8 mouse cellular contexts compared by ENCODE assay signal in the genomic region with DNA sequence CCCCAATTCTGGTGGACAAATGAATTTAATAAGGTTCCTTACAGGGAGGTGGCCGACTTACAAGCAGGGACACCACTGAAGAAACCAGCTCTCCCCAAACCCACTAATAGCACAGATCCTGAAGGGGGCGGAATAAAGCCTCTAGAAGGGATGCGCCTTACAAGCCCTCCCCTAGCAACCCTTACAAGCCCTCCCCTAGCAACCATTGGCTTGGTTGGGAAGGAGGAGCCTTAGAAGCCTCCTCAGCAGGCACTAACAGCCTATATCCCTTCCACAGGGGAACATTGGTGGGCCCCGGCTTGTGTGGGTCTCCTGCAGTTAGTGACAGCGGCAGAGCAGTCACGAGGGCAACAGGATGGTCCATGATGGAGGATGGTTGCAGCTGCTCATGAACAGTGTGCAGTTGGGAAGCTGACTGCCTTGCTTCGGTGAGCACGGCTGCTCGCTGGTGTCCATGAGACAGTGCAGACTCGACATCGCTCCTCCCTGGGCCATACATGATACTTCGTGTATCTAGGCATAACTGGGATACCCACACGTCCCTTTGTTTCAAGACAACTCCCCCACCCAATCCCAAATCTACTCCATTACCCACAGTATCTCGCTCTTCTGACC.
DNase-seq lines count a peak whose midpoint lies in the region; ATAC-seq and TF ChIP-seq lines count a peak whose summit lies in the region.

No protein-coding gene starts in this region.

- no peaks in the 10 kb centered on the region for H3K36me3 ChIP-seq in hindbrain, postnatal 0 days (ENCODE audit: insufficient read depth, low read length)
- no peaks in the 10 kb centered on the region for H3K36me3 ChIP-seq in midbrain, embryonic 16.5 days (ENCODE audit: control insufficient read depth, insufficient read depth, low read length)

- no peaks in the 10 kb centered on the region for H3K9me3 ChIP-seq in hindbrain, postnatal 0 days (ENCODE audit: low read length)
- H3K9me3 ChIP-seq in midbrain, embryonic 16.5 days (replicated peaks; ENCODE audit: control insufficient read depth, low read length, poor library complexity, severe bottlenecking), result no peaks in the 10 kb centered on the region

- no peaks in the 10 kb centered on the region for H3K4me1 ChIP-seq in hindbrain, postnatal 0 days (ENCODE audit: insufficient read depth, low read length)
- H3K4me1 ChIP-seq in midbrain, embryonic 16.5 days (ENCODE audit: control insufficient read depth, insufficient read depth, low read length), result no peaks in the 10 kb centered on the region

- H3K9ac ChIP-seq in hindbrain, postnatal 0 days (replicated peaks; ENCODE audit: low read length), result no peak overlapping the region
- H3K9ac ChIP-seq in midbrain, embryonic 16.5 days (ENCODE audit: low read depth, low read length), result no peak overlapping the region

- DNase-seq in layer of hippocampus, adult 2 months (ENCODE audit: low spot score in 2 of 2), result no peak
- no peak for DNase-seq in layer of hippocampus, postnatal 14 days (ENCODE audit: low spot score in 2 of 2)
- peak; percentile 82 for DNase-seq in embryo, embryonic 10.5 days (ENCODE audit: low spot score)
- peak; percentile 69 for DNase-seq in hindbrain, postnatal 0 days (ENCODE audit: low spot score)
- DNase-seq in layer of hippocampus, adult 18-20 months (ENCODE audit: low spot score in 2 of 2), result no peak
- DNase-seq in urinary bladder, postnatal 10 days (ENCODE audit: low spot score), result no peak
- no peak for DNase-seq in left cerebral cortex, adult 11 months (ENCODE audit: low spot score)

- H3K4me2 ChIP-seq in hindbrain, postnatal 0 days (ENCODE audit: low read depth, low read length), result no peak overlapping the region
- no peak overlapping the region for H3K4me2 ChIP-seq in midbrain, embryonic 16.5 days (ENCODE audit: low read length)

- H3K27me3 ChIP-seq in hindbrain, postnatal 0 days (ENCODE audit: insufficient read depth, low read length), result no peaks in the 10 kb centered on the region
- H3K27me3 ChIP-seq in midbrain, embryonic 16.5 days (ENCODE audit: control insufficient read depth, insufficient read depth, low read depth, low read length), result no peaks in the 10 kb centered on the region

- no peak overlapping the region for H3K4me3 ChIP-seq in layer of hippocampus, adult 2 months
- H3K4me3 ChIP-seq in hindbrain, postnatal 0 days (ENCODE audit: low read length), result no peak overlapping the region
- no peak overlapping the region for H3K4me3 ChIP-seq in midbrain, embryonic 16.5 days (ENCODE audit: low read depth, low read length)

- H3K27ac ChIP-seq in layer of hippocampus, adult 2 months, result peak overlapping the region; percentile 49; the same call in 1 of the 2 replicates
- H3K27ac ChIP-seq in hindbrain, postnatal 0 days, result no peak overlapping the region
- no peak overlapping the region for H3K27ac ChIP-seq in midbrain, embryonic 16.5 days (ENCODE audit: low read length)

- peak; percentile 50 for TF ChIP-seq CTCF in layer of hippocampus, adult 2 months (conservative IDR thresholded peaks at IDR 0.05)
- TF ChIP-seq CTCF in hindbrain, postnatal 0 days (IDR thresholded peaks at IDR 0.05; ENCODE audit: low read depth), result peak; percentile 48

- peak; percentile 87 for ATAC-seq in hindbrain, postnatal 0 days
- ATAC-seq in midbrain, embryonic 16.5 days, result peak; percentile 46

- WGBS in hindbrain, postnatal 0 days, result 65% methylated on average over 14 of the region's 14 CpGs
- WGBS in midbrain, embryonic 16.5 days, result 68% methylated on average over 14 of the region's 14 CpGs

Comparison
In these comparisons a context has a peak if more than half of its experiments do, and no peak if none do; other contexts are left out.
1. DNase-seq: peak in embryo, embryonic 10.5 days (single experiment) and hindbrain, postnatal 0 days (single experiment); none in layer of hippocampus, adult 2 months (0 of 2), layer of hippocampus, postnatal 14 days (0 of 2), layer of hippocampus, adult 18-20 months (0 of 2), urinary bladder, postnatal 10 days (single experiment) and left cerebral cortex, adult 11 months (single experiment).